Mouse (Mus musculus) E14TG2a.4 (cell line): ENCODE measurements around the gene Ubqln1.

Source experiments
- H3K27me3 ChIP-seq: 2 replicates; pipeline ENCODE4 v1.6.1; 2014; ENCODE audit warnings: low read length, control low read depth; ENCODE audit not compliant: insufficient read depth
- H3K36me3 ChIP-seq: 2 replicates; pipeline ENCODE4 v1.6.1; 2014; ENCODE audit warnings: low read length, control low read depth; ENCODE audit not compliant: insufficient read depth
- H3K4me1 ChIP-seq: replicated peaks from 2 replicates; pipeline ENCODE4 v1.6.1; 2014; ENCODE audit warnings: low read depth, low read length, control low read depth
- H3K4me3 ChIP-seq: replicated peaks from 2 replicates; pipeline ENCODE4 v1.5.1; 2014; ENCODE audit warnings: mild to moderate bottlenecking, low read length
- H3K9me3 ChIP-seq: 2 replicates; pipeline ENCODE4 v1.6.1; 2014; ENCODE audit warnings: low read length, control low read depth
- CTCF ChIP-seq: conservative IDR thresholded peaks from 2 replicates; pipeline ENCODE4 v1.5.1; 2014; ENCODE audit warnings: low read length
- NANOG ChIP-seq: IDR thresholded peaks from 2 replicates; pipeline ENCODE4 v1.6.1; 2014; ENCODE audit warnings: borderline replicate concordance, low read length, mixed read lengths
- POU5F1 ChIP-seq: IDR thresholded peaks from 2 replicates; pipeline ENCODE4 v1.6.1; 2014; ENCODE audit warnings: low read length, borderline replicate concordance

Gene Ubqln1

GRCm38 (mm10) chr13:58225694-58226093, 10.2 kb upstream of the Ubqln1 start:
- peaks cover 12% of the 10 kb centered on the region for H3K4me1 ChIP-seq

GRCm38 (mm10) chr13:58220206-58220605, 4.8 kb upstream of the Ubqln1 start:
- peaks cover 19% of the 10 kb centered on the region for H3K4me1 ChIP-seq
- no peaks in the 10 kb centered on the region for H3K9me3 ChIP-seq
- no peak overlapping the region for H3K4me3 ChIP-seq
- TF ChIP-seq NANOG (no peak), CTCF (no peak)
- no peaks in the 10 kb centered on the region for H3K36me3 ChIP-seq
- peaks cover 11% of the 10 kb centered on the region for H3K27me3 ChIP-seq

More at GRCm38 (mm10) chr13:58225694-58226093, 10.2 kb upstream of the Ubqln1 start:
- TF ChIP-seq CTCF (no peak), NANOG (no peak), POU5F1 (no peak)
- peaks cover 4% of the 10 kb centered on the region; the same call in 1 of the 2 replicates for H3K9me3 ChIP-seq
- H3K4me3 ChIP-seq = no peak overlapping the region
- peaks cover 2% of the 10 kb centered on the region; the same call in 1 of the 2 replicates for H3K27me3 ChIP-seq
- no peaks in the 10 kb centered on the region for H3K36me3 ChIP-seq

- Histone ChIP-seq H3K4me3 (no peak overlapping the region), H3K27me3 (peaks cover 8% of the 10 kb centered on the region; the same call in 1 of the 2 replicates), H3K9me3 (no peaks in the 10 kb centered on the region), H3K4me1 (peaks cover 38% of the 10 kb centered on the region), H3K36me3 (peaks cover 12% of the 10 kb centered on the region; the same call in 1 of the 2 replicates)
- TF ChIP-seq CTCF (no peak), POU5F1 (no peak), NANOG (no peak)
Measured at GRCm38 (mm10) chr13:58217536-58217935, 2.1 kb upstream of the Ubqln1 start.

GRCm38 (mm10) chr13:58216395-58216794, 942 bp upstream of the Ubqln1 start:
- Histone ChIP-seq H3K9me3 (no peaks in the 10 kb centered on the region), H3K4me3 (peak overlapping the region; percentile 91), H3K4me1 (peaks cover 45% of the 10 kb centered on the region), H3K36me3 (peaks cover 20% of the 10 kb centered on the region; the same call in 1 of the 2 replicates), H3K27me3 (peaks cover 8% of the 10 kb centered on the region; the same call in 1 of the 2 replicates)
- TF ChIP-seq CTCF (no peak), POU5F1 (no peak), NANOG (no peak)

- Histone ChIP-seq H3K4me3 (peak overlapping the region; percentile 91), H3K4me1 (peaks cover 51% of the 10 kb centered on the region), H3K36me3 (peaks cover 25% of the 10 kb centered on the region; the same call in 1 of the 2 replicates), H3K9me3 (no peaks in the 10 kb centered on the region), H3K27me3 (peaks cover 8% of the 10 kb centered on the region; the same call in 1 of the 2 replicates)
- TF ChIP-seq NANOG (no peak), POU5F1 (no peak), CTCF (no peak)
Measured at GRCm38 (mm10) chr13:58215253-58215591, 231 bp downstream of the Ubqln1 start.

GRCm38 (mm10) chr13:58214346-58215252, 854 bp downstream of the Ubqln1 start:
- Histone ChIP-seq H3K36me3 (peaks cover 25% of the 10 kb centered on the region; the same call in 1 of the 2 replicates), H3K9me3 (no peaks in the 10 kb centered on the region), H3K4me3 (peak overlapping the region; percentile 91), H3K4me1 (peaks cover 55% of the 10 kb centered on the region), H3K27me3 (peaks cover 8% of the 10 kb centered on the region; the same call in 1 of the 2 replicates)
- no peak for TF ChIP-seq CTCF
- TF ChIP-seq POU5F1 = no peak
- TF ChIP-seq NANOG = 0 out of 2 replicates have a peak, but pooled peaks have one; percentile 9

- TF ChIP-seq NANOG (no peak), POU5F1 (no peak), CTCF (no peak)
- H3K4me3 ChIP-seq = peak overlapping the region; percentile 91
Measured at GRCm38 (mm10) chr13:58213801-58214200, 1.7 kb downstream of the Ubqln1 start.

GRCm38 (mm10) chr13:58212530-58212929, 2.9 kb downstream of the Ubqln1 start:
- no peak overlapping the region for H3K4me3 ChIP-seq
- H3K9me3 ChIP-seq = no peaks in the 10 kb centered on the region
- H3K27me3 ChIP-seq = peaks cover 8% of the 10 kb centered on the region; the same call in 1 of the 2 replicates
- TF ChIP-seq POU5F1 (no peak), NANOG (no peak), CTCF (no peak)
- peaks cover 25% of the 10 kb centered on the region; the same call in 1 of the 2 replicates for H3K36me3 ChIP-seq
- peaks cover 62% of the 10 kb centered on the region for H3K4me1 ChIP-seq

More at GRCm38 (mm10) chr13:58213801-58214200, 1.7 kb downstream of the Ubqln1 start:
- Histone ChIP-seq H3K27me3 (peaks cover 8% of the 10 kb centered on the region; the same call in 1 of the 2 replicates), H3K9me3 (no peaks in the 10 kb centered on the region), H3K4me1 (peaks cover 59% of the 10 kb centered on the region), H3K36me3 (peaks cover 25% of the 10 kb centered on the region; the same call in 1 of the 2 replicates)
